Mouse (Mus musculus): ENCODE measurements around the gene Accs.
A peak's percentile ranks its signal among the peaks of the same experiment; 100 is the strongest.

Gene Accs

GRCm38 (mm10) chr2:93851303-93851702 lies 1.6 kb upstream of the Accs start:
- DNase-seq, result no peak

- no peak for DNase-seq
These were observed 688 bp upstream of the Accs start for GRCm38 (mm10) chr2:93850317-93850944.

GRCm38 (mm10) chr2:93841349-93841748 lies 8.4 kb downstream of the Accs start:
- no peak for DNase-seq

DNA sequence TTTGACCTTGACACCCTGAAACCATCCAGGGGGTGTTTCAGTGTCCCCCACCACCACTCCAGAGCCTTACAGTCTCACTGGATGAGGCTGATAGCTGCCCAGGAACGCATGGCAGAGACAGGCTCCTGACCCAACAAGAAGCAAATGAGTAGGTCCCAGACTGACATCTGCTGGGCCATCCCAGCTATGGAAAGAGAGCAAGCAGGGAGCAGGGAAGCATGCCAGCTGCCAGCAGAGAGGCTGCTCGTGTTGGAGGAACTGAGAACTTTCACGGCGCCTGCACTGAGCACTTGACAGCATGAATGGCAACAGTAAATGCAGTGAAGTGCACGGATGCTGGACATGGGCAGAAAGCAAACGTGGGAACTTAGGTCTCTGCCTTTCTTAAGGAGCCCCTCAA lies 9.6 kb downstream of the Accs start:
- no peak for DNase-seq

DNA sequence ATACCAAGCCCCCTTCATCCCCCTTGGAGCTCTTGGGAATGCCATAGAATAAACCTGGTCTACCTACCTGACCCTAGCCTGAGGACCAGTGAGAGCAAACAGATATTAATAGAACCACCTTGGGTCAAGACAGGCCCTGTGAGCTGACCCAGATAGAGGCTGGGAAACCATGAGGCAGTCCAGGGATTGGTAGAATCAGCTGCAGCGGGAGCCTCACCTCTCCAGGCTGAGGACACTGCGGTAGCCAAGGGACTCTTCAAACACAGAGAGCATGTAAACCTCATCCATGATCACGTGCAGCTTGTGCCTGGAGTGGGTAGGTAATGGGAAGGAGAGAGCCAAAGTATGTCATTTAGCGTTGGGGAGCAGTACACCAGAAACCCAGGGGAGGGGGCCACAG lies 10.8 kb downstream of the Accs start:
- no peak for DNase-seq

GRCm38 (mm10) chr2:93836232-93836785 lies 13.4 kb downstream of the Accs start:
- no peak for DNase-seq

GRCm38 (mm10) chr2:93835596-93835995 lies 14.1 kb downstream of the Accs start:
- no peak for DNase-seq

GRCm38 (mm10) chr2:93823519-93823918 lies 26.2 kb downstream of the Accs start:
- DNase-seq, result peak; percentile 69

- DNase-seq, result peak; percentile 71
These were observed 27.5 kb downstream of the Accs start, which contains the start of gene Ext2 for GRCm38 (mm10) chr2:93822045-93822749. Ext2 (minus strand) TSS chr2:93822568.

GRCm38 (mm10) chr2:93817791-93818190 lies 32.0 kb downstream of the Accs start:
- DNase-seq, result no peak

DNA sequence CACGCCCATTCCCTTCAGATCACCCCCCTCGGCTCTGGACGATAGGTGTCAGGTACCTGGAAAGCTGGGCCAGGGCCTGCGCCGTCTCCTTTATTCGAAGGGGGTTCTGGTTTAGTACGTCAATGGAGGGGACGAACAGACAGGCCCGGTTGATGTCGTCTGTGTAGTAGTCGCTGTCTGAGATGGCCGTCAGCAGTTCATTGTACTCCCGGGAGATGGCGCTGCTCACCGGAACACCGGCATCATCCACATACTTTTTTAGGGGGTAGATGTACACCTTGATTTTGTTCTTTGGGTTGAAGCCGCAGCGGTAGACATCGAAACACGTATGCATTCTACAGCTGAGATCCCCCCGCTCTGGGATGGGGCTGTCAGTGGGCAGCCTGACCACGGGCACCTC lies 36.4 kb downstream of the Accs start:
- DNase-seq, result no peak

DNA sequence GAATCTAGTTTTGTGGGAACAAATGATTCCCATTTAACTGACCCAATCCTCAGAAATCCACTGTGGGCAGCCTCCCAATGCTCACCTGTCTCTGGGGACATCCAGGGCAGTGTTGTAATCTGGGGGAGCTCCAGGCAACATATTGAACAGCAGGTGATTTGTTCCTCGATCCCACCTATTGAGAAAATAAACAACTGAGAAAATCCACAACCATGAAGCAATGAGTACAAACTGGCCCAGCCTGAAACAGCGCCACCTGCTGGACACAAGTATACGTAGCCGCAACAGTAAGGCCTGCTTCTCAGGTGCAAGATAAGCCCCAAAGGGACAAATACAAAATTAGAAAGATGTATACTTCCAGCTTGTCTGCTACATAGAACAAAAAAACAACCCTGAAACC lies 37.9 kb downstream of the Accs start:
- DNase-seq, result no peak

DNA sequence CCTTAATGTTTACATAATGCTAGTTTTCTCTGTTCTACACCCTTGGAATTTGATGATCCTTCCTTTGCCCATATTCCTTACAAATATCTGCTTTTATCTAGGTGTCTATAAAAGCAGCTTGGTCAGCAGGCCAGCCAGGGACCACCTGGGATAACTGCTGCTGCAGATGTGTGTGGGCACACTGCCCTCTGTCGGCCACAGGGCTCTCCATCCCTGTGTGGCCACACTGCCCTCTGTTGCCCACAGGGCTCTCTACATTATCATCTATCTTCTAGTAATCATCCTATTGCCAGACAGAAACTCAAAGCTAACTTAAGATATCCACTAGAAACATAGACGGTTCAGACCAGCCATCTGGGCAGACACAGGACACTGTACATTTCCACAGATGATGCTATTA lies 39.8 kb downstream of the Accs start:
- no peak for DNase-seq

- DNase-seq, result no peak
These were observed 41.7 kb downstream of the Accs start for GRCm38 (mm10) chr2:93808071-93808470.

GRCm38 (mm10) chr2:93807440-93807839 lies 42.3 kb downstream of the Accs start:
- DNase-seq, result no peak

DNA sequence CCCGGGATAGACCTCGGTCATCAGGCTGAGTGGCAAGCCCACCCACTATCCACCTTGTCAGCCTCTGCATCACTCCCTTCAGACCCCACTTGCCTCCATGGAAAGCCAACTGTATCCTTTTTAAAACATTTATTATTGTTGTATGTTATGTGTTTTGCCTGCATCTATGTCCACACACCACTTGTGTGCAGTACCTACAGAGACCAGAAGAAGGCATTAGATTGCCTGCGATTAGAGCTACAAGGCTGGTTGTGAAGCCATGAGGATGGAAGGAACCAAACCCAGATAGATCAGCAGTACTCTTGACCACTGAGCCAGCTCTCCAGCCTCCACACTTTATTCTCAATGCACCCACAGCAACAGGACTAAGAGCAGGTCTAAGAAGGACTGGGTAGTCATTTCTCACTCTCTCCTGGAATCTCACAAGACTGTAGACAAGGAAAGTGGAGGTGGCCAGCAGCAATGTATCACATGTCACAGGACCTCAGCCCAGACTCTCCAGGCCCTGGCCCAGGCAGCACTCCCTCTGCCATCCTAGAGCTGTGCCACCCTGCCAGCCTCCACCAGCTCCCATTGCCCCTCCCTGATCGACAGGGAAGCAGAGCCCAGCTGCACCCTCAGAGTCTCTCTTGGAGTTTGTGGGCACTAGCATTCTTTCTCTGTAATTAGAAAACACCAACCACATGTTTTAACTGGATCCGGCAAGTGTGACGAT lies 43.1 kb downstream of the Accs start:
- DNase-seq, result no peak

- DNase-seq, result no peak
These were observed 44.2 kb downstream of the Accs start for GRCm38 (mm10) chr2:93805523-93805922.

- no peak for DNase-seq
These were observed 44.7 kb downstream of the Accs start for GRCm38 (mm10) chr2:93805066-93805465.

DNA sequence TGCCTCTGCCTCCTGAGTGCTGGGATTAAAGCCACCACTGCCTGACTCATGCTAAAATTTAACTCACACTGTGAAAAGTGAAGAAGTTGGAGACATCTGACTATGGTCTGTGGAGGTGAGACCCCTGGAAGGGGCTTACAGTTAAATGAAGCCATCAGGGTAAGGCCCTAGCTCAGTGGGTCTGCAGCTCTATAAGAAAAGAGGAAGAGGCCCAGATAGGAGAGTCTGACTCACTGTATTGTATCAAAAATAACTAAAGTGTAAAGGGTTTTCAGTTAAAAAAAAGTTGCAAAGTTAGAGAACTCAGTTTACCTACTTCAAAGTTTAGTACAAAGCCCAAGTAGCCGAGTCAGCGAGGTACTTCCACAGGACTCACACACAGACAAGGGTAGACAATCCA lies 46.8 kb downstream of the Accs start:
- no peak for DNase-seq

DNA sequence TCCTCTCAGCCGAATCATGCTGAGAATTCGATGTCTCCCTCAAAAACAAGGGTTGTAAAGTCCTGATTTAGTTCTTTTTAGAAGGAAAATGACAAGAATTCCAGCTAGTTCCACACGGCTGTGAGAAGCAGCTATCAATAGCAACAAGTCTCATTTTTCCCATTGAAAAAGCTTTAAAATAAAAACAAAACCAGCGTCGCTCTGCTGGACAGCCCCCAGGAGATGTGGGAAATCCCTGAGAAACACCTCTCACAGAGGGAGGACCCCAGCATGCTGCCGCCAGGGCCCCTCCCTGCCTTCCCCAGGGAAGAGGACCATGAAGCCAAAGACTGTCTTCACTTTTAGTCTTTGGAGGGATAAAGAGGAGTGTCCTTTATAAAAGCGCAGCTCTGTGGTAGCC lies 48.6 kb downstream of the Accs start:
- no peak for DNase-seq

DNA sequence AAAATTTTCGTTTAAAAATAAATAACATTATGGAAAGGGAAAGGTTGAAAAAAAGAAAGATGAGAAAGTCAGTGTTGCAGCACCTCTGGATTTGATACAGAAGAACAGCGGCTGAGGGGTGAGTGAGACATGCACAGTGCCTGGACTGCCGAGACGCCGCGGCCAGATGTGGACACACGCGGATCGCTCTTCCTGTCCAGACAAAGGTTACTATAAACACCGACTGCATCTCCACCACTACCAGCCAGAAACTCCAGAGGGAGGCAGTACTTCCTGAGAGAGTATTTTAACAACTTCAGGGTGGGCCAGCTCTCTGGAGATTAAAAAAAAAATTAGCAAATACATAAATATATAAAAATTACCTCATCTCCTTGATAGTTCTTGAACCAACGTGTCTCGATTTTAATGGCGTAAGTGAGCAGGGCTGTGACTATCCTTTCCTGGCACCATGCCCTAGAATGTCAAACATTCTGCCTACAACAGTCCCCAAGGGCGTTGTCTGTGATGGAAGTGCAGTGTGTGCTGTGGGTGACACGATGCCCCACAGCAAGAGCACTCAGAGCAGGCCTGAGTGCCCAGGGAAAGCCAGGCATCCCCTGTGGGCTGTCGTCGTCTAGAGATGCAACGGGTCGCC lies 52.5 kb downstream of the Accs start:
- no peak for DNase-seq

- DNase-seq, result no peak
These were observed 55.4 kb downstream of the Accs start for GRCm38 (mm10) chr2:93794375-93794774.
